Mouse (Mus musculus): ENCODE results near the gene Gm5591. TPM values are rescaled to one million over a fixed set of nuclear protein-coding genes. Genes with fewer than 3 reads are reported as not detected.
"Not testable (repeated sequence)": the region's sequence is repeated elsewhere in the genome, so short reads cannot be mapped to it uniquely, and the experiment has no call there.

The Gm5591 gene
- not detected in 2 replicates for polyA plus RNA-seq (2014; fragmentation: Nextera tagmentation; extraction: Ambion mirVana)

DNA sequence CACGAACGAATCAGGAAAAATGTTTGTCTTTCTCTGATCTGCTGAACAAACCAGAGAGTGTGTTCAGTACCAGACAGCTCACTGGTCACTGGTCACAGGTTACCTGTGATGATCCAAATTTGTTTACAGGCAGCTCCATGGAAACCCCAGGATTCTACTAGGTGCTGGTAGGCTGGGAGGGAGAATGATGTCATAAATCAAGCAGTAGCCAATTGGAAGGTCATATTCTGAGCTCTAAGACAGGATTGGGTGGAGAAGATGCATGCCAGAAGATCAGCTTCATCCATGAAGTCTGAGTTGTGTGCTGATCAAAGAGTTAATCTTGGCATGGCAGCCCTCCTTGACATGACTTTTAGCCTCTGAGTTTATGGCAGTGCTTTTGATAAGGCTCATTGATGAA, at the start of gene Gm5591:
Gene Gm5591 (minus strand): TSS at position 101 of the 400 bp plus-strand sequence.
- H3K36me3 ChIP-seq (ENCODE audit: control insufficient read depth, insufficient read depth, low read length); H3K4me2 ChIP-seq (ENCODE audit: low read depth, low read length); H3K9ac ChIP-seq (replicated peaks; ENCODE audit: low read depth, low read length); H3K9me3 ChIP-seq (ENCODE audit: control insufficient read depth, low read length); H3K4me1 ChIP-seq (ENCODE audit: control insufficient read depth, insufficient read depth, low read length); H3K27me3 ChIP-seq (ENCODE audit: control insufficient read depth, insufficient read depth, low read length); H3K27ac ChIP-seq (ENCODE audit: low read depth, low read length); ATAC-seq (ENCODE audit: low read depth); H3K4me3 ChIP-seq (ENCODE audit: low read depth, low read length): not testable (repeated sequence)
- WGBS, result 73% methylated on average over 2 of the region's 2 CpGs

DNA sequence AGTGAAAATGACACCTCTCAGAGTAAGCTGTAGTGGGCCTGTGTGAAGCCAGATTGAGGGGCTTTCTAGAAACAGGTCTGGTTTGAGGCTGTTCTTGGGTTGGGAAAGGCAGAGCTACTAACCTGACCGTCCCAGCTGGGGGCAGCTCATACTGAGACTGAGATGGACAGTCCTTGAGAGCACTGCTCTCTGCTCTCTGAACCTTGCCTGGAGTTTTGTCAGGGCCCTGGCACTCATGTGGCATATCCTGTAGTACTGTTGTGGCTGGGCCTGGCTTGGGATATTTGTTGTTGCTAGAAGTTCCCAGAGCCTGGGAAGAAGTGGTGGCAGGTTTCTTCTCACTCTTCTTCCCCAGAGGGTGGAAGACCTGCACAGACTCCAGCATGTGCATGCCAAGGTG, 39.5 kb downstream of the Gm5591 start:
- not testable (repeated sequence) for H3K27ac ChIP-seq (ENCODE audit: low read depth, low read length); H3K36me3 ChIP-seq (ENCODE audit: control insufficient read depth, insufficient read depth, low read length); H3K4me1 ChIP-seq (ENCODE audit: control insufficient read depth, insufficient read depth, low read length); H3K9ac ChIP-seq (replicated peaks; ENCODE audit: low read depth, low read length); ATAC-seq (ENCODE audit: low read depth); H3K9me3 ChIP-seq (ENCODE audit: control insufficient read depth, low read length); H3K4me2 ChIP-seq (ENCODE audit: low read depth, low read length); H3K4me3 ChIP-seq (ENCODE audit: low read depth, low read length); H3K27me3 ChIP-seq (ENCODE audit: control insufficient read depth, insufficient read depth, low read length)
- 79% methylated on average over 1 of the region's 1 CpGs for WGBS
